Mouse (Mus musculus): ENCODE data around the gene Dip2a. TPM values are rescaled to one million over a fixed set of nuclear protein-coding genes. Genes with fewer than 3 reads are reported as not detected.

Gene Dip2a
- polyA plus RNA-seq, 1 experiment from 2014 or later: 4.2 TPM

DNA sequence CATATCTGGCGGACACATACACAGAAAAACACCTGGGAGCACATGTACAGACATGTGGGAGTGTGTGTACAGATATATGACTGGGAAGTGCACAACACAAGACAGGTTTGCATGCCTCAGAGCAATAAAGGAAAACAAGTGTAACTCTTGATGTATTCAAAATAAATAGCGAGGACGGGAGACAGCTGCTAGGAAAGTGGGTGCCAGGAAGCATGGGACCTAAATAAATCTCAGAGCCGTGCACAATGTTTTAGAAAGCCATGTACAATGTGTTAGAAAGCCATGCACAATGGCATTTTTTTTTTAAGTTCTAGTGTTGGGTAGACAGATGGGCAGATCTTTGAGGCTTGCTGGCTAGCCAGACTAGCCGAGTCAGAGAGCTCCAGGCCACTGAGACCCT is 56.0 kb downstream of the Dip2a start:
- Histone ChIP-seq H3K36me3 (ENCODE audit: control insufficient read depth, insufficient read depth, low read length) (peaks cover 3% of the 10 kb centered on the region; the same call in 1 of the 2 replicates), H3K4me2 (no peak overlapping the region), H3K9ac (ENCODE audit: low read length) (no peak overlapping the region), H3K9me3 (ENCODE audit: control insufficient read depth, low read length) (no peaks in the 10 kb centered on the region), H3K27ac (ENCODE audit: low read depth, low read length) (no peak overlapping the region), H3K27me3 (ENCODE audit: control insufficient read depth, insufficient read depth, low read length) (no peaks in the 10 kb centered on the region), H3K4me1 (ENCODE audit: control insufficient read depth, insufficient read depth, low read length) (no peaks in the 10 kb centered on the region), H3K4me3 (ENCODE audit: low read depth, low read length) (no peak overlapping the region)
- 93% methylated on average over 5 of the region's 5 CpGs for WGBS
- DNase-seq (ENCODE audit: low spot score, missing footprints) (no peak), ATAC-seq (ENCODE audit: low FRiP score) (no peak)

DNA sequence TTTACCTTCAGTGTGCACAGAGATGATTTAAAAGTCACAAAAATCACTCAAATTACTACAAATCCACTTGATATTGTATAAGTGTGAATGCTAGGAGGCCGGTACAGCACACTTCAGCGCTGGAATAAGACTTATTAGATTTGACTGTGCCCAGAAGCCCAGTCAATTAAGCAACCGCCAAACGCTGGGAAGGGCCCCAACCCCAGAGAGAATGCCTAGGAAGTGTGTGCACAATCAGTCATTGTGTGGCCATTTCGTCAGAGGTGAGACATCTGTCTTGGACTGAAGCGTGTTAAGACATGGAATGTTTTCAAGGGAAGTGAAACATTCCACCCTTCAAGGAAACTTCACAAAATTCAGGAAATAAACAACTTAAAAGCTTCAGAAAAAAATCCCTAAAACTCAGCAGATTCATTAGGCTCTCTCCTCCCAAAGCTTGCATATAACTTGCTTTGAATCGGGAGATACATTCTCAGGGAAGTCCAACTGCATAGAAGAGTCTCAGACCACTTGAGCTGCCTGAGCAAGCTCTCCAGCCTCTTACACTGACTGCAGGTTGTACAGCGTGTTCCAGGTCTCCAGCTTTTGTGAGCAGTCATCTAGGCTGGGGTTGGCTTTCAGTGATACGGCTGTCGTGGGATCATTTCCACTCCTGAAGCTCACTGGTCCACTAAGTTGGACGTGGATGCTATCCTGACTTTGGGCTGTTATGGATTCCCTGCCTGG is 56.7 kb downstream of the Dip2a start:
- Histone ChIP-seq H3K36me3 (ENCODE audit: control insufficient read depth, insufficient read depth, low read length) (peaks cover 3% of the 10 kb centered on the region; the same call in 1 of the 2 replicates), H3K9ac (ENCODE audit: low read length) (no peak overlapping the region), H3K27me3 (ENCODE audit: control insufficient read depth, insufficient read depth, low read length) (no peaks in the 10 kb centered on the region), H3K27ac (ENCODE audit: low read depth, low read length) (no peak overlapping the region), H3K4me2 (no peak overlapping the region), H3K4me1 (ENCODE audit: control insufficient read depth, insufficient read depth, low read length) (no peaks in the 10 kb centered on the region), H3K9me3 (ENCODE audit: control insufficient read depth, low read length) (no peaks in the 10 kb centered on the region), H3K4me3 (ENCODE audit: low read depth, low read length) (no peak overlapping the region)
- no peak for ATAC-seq (ENCODE audit: low FRiP score)
- DNase-seq (ENCODE audit: low spot score, missing footprints): no peak
- WGBS: 85% methylated on average over 11 of the region's 11 CpGs

DNA sequence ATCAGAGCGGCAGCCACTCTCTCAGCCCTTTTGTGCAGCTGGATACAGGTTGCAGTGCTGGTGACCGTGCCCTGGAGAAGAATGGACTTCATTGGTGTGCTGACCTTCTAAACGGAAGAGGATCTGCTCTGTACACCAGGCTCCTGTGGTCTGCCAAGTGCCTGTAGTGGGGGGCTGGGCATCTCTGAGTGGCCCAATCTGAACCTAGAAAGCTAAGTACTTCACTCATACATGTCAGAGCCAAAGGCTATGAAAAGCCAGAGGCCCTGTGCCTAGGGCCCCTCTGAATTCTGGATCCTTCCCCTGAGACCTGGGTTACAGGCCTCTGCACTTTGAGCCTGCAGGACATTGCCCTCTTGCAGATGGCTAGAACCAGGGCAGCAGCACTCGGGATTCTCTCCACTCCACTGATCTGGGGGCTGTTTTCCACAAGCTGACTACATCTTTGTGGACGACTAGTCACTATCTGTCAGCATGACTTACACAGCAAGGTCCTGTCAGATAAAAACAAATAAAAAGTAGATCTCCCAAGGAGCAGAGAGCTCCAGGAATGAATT is 66.5 kb downstream of the Dip2a start:
- Histone ChIP-seq H3K36me3 (ENCODE audit: control insufficient read depth, insufficient read depth, low read length) (peaks cover 5% of the 10 kb centered on the region), H3K4me3 (ENCODE audit: low read depth, low read length) (no peak overlapping the region), H3K27me3 (ENCODE audit: control insufficient read depth, insufficient read depth, low read length) (no peaks in the 10 kb centered on the region), H3K9me3 (ENCODE audit: control insufficient read depth, low read length) (no peaks in the 10 kb centered on the region), H3K4me2 (no peak overlapping the region), H3K4me1 (ENCODE audit: control insufficient read depth, insufficient read depth, low read length) (no peaks in the 10 kb centered on the region), H3K27ac (ENCODE audit: low read depth, low read length) (no peak overlapping the region), H3K9ac (ENCODE audit: low read length) (no peak overlapping the region)
- ATAC-seq (ENCODE audit: low FRiP score): no peak
- 65% methylated on average over 5 of the region's 5 CpGs for WGBS
- no peak for DNase-seq (ENCODE audit: low spot score, missing footprints)

DNA sequence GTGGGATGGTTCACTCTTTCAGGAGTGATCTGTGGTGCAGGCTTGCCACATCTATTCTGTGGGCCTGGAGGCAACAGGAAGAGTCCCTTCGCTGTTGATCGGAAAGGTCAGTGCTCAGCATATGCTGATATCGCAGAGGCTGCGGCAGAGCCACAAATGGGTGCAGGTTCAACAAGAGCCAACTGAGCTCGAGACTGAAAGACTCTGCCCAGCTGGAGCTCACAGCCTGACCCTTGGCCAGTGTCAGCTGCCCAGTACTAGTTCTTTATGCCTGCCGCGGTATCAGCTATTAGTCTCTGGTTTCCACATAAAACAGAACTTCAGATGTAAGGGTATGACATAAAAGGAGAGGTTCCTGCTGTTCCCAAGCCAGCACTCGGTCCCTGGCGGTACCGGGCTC is 69.8 kb downstream of the Dip2a start:
- no peak for DNase-seq (ENCODE audit: low spot score, missing footprints)
- H3K27me3 ChIP-seq (ENCODE audit: control insufficient read depth, insufficient read depth, low read length): no peaks in the 10 kb centered on the region

DNA sequence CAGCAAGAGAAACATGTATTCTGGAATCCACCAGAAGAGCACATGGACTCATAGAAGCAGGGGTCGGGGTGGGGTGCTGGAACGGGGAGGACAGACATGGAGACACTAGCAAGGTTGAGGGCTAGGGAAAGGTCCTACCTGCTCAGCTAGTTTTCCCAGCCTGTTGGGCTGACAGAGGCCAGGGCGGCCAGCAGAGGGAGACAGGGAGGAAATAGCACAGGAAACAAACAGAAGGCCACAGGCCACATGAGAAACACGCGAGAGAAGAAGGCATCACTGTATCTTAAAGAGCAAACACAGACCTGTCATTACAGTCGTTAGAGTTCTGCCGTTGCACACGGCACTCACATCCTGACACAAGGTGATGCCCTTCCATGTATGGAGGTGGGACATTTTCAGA is 73.9 kb downstream of the Dip2a start:
- no peaks in the 10 kb centered on the region for H3K27me3 ChIP-seq (ENCODE audit: control insufficient read depth, insufficient read depth, low read length)
- H3K27ac ChIP-seq (ENCODE audit: low read depth, low read length): no peak overlapping the region
- no peak overlapping the region for H3K4me3 ChIP-seq (ENCODE audit: low read depth, low read length)
- DNase-seq (ENCODE audit: low spot score, missing footprints): peak; percentile 88
- WGBS: 53% methylated on average over 8 of the region's 8 CpGs
- H3K4me1 ChIP-seq (ENCODE audit: control insufficient read depth, insufficient read depth, low read length): no peaks in the 10 kb centered on the region
- no peak overlapping the region for H3K4me2 ChIP-seq
- no peaks in the 10 kb centered on the region for H3K9me3 ChIP-seq (ENCODE audit: control insufficient read depth, low read length)
- no peak overlapping the region for H3K9ac ChIP-seq (ENCODE audit: low read length)
- no peak for ATAC-seq (ENCODE audit: low FRiP score)
- peaks cover 7% of the 10 kb centered on the region for H3K36me3 ChIP-seq (ENCODE audit: control insufficient read depth, insufficient read depth, low read length)

More for the DNA sequence above, 69.8 kb downstream of the Dip2a start:
- Histone ChIP-seq H3K4me1 (ENCODE audit: control insufficient read depth, insufficient read depth, low read length) (no peaks in the 10 kb centered on the region), H3K9ac (ENCODE audit: low read length) (no peak overlapping the region), H3K4me2 (no peak overlapping the region), H3K4me3 (ENCODE audit: low read depth, low read length) (no peak overlapping the region), H3K27ac (ENCODE audit: low read depth, low read length) (no peak overlapping the region), H3K36me3 (ENCODE audit: control insufficient read depth, insufficient read depth, low read length) (peaks cover 4% of the 10 kb centered on the region; the same call in 1 of the 2 replicates), H3K9me3 (ENCODE audit: control insufficient read depth, low read length) (no peaks in the 10 kb centered on the region)
- 85% methylated on average over 10 of the region's 10 CpGs for WGBS
- ATAC-seq (ENCODE audit: low FRiP score): no peak

DNA sequence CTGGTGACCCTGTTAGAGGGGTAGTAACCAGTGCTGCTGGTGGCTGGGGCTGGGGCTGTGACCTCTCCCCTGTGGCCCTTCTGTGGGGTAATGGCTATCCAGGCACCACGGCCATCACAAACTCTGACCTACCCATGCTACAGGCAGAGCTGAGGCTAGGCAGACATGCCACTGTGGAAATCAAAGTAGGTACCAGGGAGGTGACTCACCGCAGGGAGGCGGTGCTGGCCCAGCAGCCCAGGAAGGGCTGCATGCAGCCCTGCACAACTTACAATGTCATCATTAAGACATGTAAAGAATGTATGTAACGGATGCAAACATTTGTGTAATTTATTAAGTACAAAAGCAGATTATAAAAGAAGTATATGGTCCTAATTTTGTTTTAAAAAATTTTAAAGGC is 82.7 kb downstream of the Dip2a start:
- peaks cover 4% of the 10 kb centered on the region for H3K4me1 ChIP-seq (ENCODE audit: control insufficient read depth, insufficient read depth, low read length)
- no peaks in the 10 kb centered on the region for H3K27me3 ChIP-seq (ENCODE audit: control insufficient read depth, insufficient read depth, low read length)
- H3K4me3 ChIP-seq (ENCODE audit: low read depth, low read length): no peak overlapping the region
- H3K27ac ChIP-seq (ENCODE audit: low read depth, low read length): no peak overlapping the region
- no peaks in the 10 kb centered on the region for H3K9me3 ChIP-seq (ENCODE audit: control insufficient read depth, low read length)
- no peak overlapping the region for H3K9ac ChIP-seq (ENCODE audit: low read length)
- DNase-seq (ENCODE audit: low spot score, missing footprints) (no peak), ATAC-seq (ENCODE audit: low FRiP score) (no peak)
- no peaks in the 10 kb centered on the region for H3K36me3 ChIP-seq (ENCODE audit: control insufficient read depth, insufficient read depth, low read length)
- no peak overlapping the region for H3K4me2 ChIP-seq
- 69% methylated on average over 4 of the region's 4 CpGs for WGBS

DNA sequence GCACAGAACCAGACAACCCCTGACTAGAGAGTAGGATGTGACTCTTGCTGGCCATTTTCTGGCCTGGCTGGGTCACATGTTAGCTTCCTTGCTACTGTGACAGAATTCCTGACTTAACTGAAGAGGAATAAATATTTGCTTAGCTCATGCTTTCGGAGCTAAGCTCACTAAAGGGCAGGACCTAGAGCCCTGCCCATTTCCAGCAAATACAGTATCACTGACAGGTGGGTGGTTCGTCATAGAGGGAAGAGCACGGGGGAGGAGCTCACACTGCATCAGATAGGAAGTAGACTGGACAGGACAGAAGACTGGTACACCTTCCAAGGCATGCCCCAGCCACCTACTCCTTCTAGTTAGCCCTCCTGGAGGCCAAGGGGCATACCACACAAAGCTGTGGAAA is 83.6 kb downstream of the Dip2a start:
- no peak for DNase-seq (ENCODE audit: low spot score, missing footprints)
- peak; percentile 27; the same call in 1 of the 2 replicates for ATAC-seq (ENCODE audit: low FRiP score)
- no peaks in the 10 kb centered on the region for H3K36me3 ChIP-seq (ENCODE audit: control insufficient read depth, insufficient read depth, low read length)
- peaks cover 4% of the 10 kb centered on the region for H3K4me1 ChIP-seq (ENCODE audit: control insufficient read depth, insufficient read depth, low read length)
- H3K9me3 ChIP-seq (ENCODE audit: control insufficient read depth, low read length): no peaks in the 10 kb centered on the region
- no peaks in the 10 kb centered on the region for H3K27me3 ChIP-seq (ENCODE audit: control insufficient read depth, insufficient read depth, low read length)
- no peak overlapping the region for H3K9ac ChIP-seq (ENCODE audit: low read length)
- no peak overlapping the region for H3K4me3 ChIP-seq (ENCODE audit: low read depth, low read length)
- H3K27ac ChIP-seq (ENCODE audit: low read depth, low read length): no peak overlapping the region
- no peak overlapping the region for H3K4me2 ChIP-seq
- WGBS: 83% methylated on average over 3 of the region's 3 CpGs

DNA sequence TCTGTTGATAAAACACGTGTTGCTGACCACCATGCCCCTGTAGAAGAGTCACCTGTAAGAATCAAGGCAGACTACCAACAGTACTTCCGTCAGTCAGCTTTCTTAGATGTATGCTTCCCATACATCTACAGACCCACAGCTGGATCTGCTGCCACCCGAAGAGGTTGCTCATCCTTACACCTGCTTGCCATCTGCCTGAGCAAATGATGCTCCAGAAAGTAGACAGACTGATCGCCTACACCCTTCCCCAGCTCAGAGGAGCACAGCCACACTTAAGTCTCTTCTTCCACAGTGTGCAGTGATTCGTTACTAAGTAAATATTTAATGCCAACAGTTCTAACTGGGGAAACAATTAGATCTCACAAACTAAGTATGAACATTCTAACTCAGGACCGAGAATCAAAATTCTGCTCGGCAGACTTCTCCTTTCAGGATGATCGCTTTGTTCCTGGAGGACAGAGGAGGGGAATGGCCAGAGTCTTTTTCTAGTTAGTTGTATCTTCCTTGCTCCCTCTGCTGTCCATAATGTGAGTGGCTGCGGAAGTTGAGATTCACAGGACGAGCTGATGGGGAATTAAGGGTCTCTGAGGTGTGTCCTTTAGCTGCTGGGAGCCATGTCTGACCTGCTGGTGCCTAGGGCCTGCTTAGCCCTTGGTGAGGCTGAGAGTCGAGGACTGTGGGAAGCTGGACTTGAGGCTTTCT is 84.6 kb downstream of the Dip2a start:
- 0 out of 2 replicates have a peak, but pooled peaks have one; percentile 35 for ATAC-seq (ENCODE audit: low FRiP score)
- no peak overlapping the region for H3K27ac ChIP-seq (ENCODE audit: low read depth, low read length)
- 56% methylated on average over 11 of the region's 11 CpGs for WGBS
- peaks cover 4% of the 10 kb centered on the region for H3K4me1 ChIP-seq (ENCODE audit: control insufficient read depth, insufficient read depth, low read length)
- no peaks in the 10 kb centered on the region for H3K9me3 ChIP-seq (ENCODE audit: control insufficient read depth, low read length)
- no peak overlapping the region for H3K4me2 ChIP-seq
- H3K27me3 ChIP-seq (ENCODE audit: control insufficient read depth, insufficient read depth, low read length): no peaks in the 10 kb centered on the region
- H3K4me3 ChIP-seq (ENCODE audit: low read depth, low read length): no peak overlapping the region
- no peaks in the 10 kb centered on the region for H3K36me3 ChIP-seq (ENCODE audit: control insufficient read depth, insufficient read depth, low read length)
- peak; percentile 88 for DNase-seq (ENCODE audit: low spot score, missing footprints)
- no peak overlapping the region for H3K9ac ChIP-seq (ENCODE audit: low read length)

DNA sequence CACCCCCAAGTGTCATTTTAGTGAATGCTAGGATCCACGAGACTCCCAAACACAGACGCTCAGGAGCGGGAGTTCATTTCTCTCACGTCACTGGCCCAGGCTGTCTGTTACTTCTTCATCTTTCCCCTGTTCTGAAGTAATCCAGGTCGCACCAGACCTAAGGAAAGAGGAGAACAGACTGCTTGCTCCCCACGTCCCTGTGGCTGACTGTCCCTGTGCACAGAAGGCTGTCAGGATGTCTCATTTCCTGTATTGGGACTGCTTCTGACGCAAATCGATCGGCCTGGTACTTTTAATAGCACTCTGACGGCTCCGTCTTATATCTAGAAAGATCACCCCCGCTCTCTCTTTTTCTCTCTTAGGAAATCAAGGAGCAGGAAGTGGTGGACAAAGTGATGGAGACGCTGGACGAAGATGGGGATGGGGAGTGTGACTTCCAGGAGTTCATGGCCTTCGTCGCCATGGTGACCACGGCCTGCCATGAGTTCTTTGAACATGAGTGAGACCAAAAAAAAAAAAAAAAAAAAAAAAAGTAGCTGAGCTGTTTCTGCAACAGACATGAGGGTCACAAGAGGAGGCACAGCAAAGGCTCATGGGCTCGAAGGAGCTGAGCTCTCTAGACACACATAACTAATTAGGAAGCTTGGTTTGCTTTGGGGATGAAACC is 85.4 kb downstream of the Dip2a start:
- WGBS: 73% methylated on average over 18 of the region's 18 CpGs
- peak; percentile 85 for DNase-seq (ENCODE audit: low spot score, missing footprints)
- Histone ChIP-seq H3K4me1 (ENCODE audit: control insufficient read depth, insufficient read depth, low read length) (peaks cover 4% of the 10 kb centered on the region), H3K27ac (ENCODE audit: low read depth, low read length) (no peak overlapping the region), H3K4me2 (no peak overlapping the region), H3K27me3 (ENCODE audit: control insufficient read depth, insufficient read depth, low read length) (no peaks in the 10 kb centered on the region), H3K9me3 (ENCODE audit: control insufficient read depth, low read length) (no peaks in the 10 kb centered on the region), H3K36me3 (ENCODE audit: control insufficient read depth, insufficient read depth, low read length) (no peaks in the 10 kb centered on the region), H3K4me3 (ENCODE audit: low read depth, low read length) (no peak overlapping the region), H3K9ac (ENCODE audit: low read length) (no peak overlapping the region)
- no peak for ATAC-seq (ENCODE audit: low FRiP score)
